Mouse (Mus musculus): ENCODE results near the gene Tmem59l. TPM values are rescaled to one million over a fixed set of nuclear protein-coding genes. Genes with fewer than 3 reads are reported as not detected.

The Tmem59l gene
- polyA plus RNA-seq, 1 experiment from 2014 or later = 20.7 TPM

GRCm38 (mm10) chr8:70527512-70528181 is 40.5 kb upstream of the Tmem59l start, which contains the start of the genes Fkbp8 and Kxd1:
TSS of gene Fkbp8 (plus strand) at chr8:70527724.
TSS of gene Kxd1 (minus strand) at chr8:70527956.
- WGBS = under 1% methylated on average over 37 of the region's 61 CpGs
- DNase-seq (ENCODE audit: low spot score) = peak; percentile 97

GRCm38 (mm10) chr8:70527111-70527511 is 40.0 kb upstream of the Tmem59l start:
- Histone ChIP-seq H3K9me3 (ENCODE audit: control insufficient read depth, low read length) (no peaks in the 10 kb centered on the region), H3K4me3 (ENCODE audit: low read depth, low read length) (peak overlapping the region; percentile 93), H3K4me2 (ENCODE audit: low read depth) (peak overlapping the region; percentile 59), H3K36me3 (ENCODE audit: control insufficient read depth, insufficient read depth, low read length) (peaks cover 4% of the 10 kb centered on the region), H3K9ac (ENCODE audit: low read length) (peak overlapping the region; percentile 95), H3K27ac (ENCODE audit: low read depth, low read length) (peak overlapping the region; percentile 53; the same call in 1 of the 2 replicates), H3K27me3 (ENCODE audit: control insufficient read depth, insufficient read depth, low read length) (no peaks in the 10 kb centered on the region), H3K4me1 (ENCODE audit: control insufficient read depth, insufficient read depth, low read length) (peaks cover 15% of the 10 kb centered on the region)
- 2% methylated on average over 8 of the region's 8 CpGs for WGBS
- no peak for DNase-seq (ENCODE audit: low spot score)
- ATAC-seq (ENCODE audit: insufficient read depth, low FRiP score, low TSS enrichment) = no peak

More at GRCm38 (mm10) chr8:70527512-70528181, 40.5 kb upstream of the Tmem59l start, which contains the start of the genes Fkbp8 and Kxd1:
- peak; percentile 89 for ATAC-seq (ENCODE audit: insufficient read depth, low FRiP score, low TSS enrichment)
- Histone ChIP-seq H3K9ac (ENCODE audit: low read length) (peak within 1 kb of the TSS; percentile 95), H3K36me3 (ENCODE audit: control insufficient read depth, insufficient read depth, low read length) (peaks cover 7% of the 10 kb centered on the region), H3K4me1 (ENCODE audit: control insufficient read depth, insufficient read depth, low read length) (peaks cover 11% of the 10 kb centered on the region; the same call in 1 of the 2 replicates), H3K9me3 (ENCODE audit: control insufficient read depth, low read length) (no peaks in the 10 kb centered on the region), H3K27me3 (ENCODE audit: control insufficient read depth, insufficient read depth, low read length) (no peaks in the 10 kb centered on the region), H3K27ac (ENCODE audit: low read depth, low read length) (peak within 1 kb of the TSS; percentile 82), H3K4me3 (ENCODE audit: low read depth, low read length) (peak within 1 kb of the TSS; percentile 93), H3K4me2 (ENCODE audit: low read depth) (peak within 1 kb of the TSS; percentile 59)

GRCm38 (mm10) chr8:70522592-70523403 is 35.6 kb upstream of the Tmem59l start:
- no peaks in the 10 kb centered on the region for H3K27me3 ChIP-seq (ENCODE audit: control insufficient read depth, insufficient read depth, low read length)
- H3K4me2 ChIP-seq (ENCODE audit: low read depth) = peak overlapping the region; percentile 70
- DNase-seq (ENCODE audit: low spot score) (peak; percentile 96), ATAC-seq (ENCODE audit: insufficient read depth, low FRiP score, low TSS enrichment) (peak; percentile 83)
- H3K9ac ChIP-seq (ENCODE audit: low read length) = peak overlapping the region; percentile 64
- H3K27ac ChIP-seq (ENCODE audit: low read depth, low read length) = peak overlapping the region; percentile 71
- WGBS = under 1% methylated on average over 51 of the region's 51 CpGs
- peak overlapping the region; percentile 70 for H3K4me3 ChIP-seq (ENCODE audit: low read depth, low read length)
- peaks cover 11% of the 10 kb centered on the region for H3K4me1 ChIP-seq (ENCODE audit: control insufficient read depth, insufficient read depth, low read length)
- no peaks in the 10 kb centered on the region for H3K36me3 ChIP-seq (ENCODE audit: control insufficient read depth, insufficient read depth, low read length)
- H3K9me3 ChIP-seq (ENCODE audit: control insufficient read depth, low read length) = no peaks in the 10 kb centered on the region

GRCm38 (mm10) chr8:70519606-70520005 is 32.4 kb upstream of the Tmem59l start:
- Histone ChIP-seq H3K4me2 (ENCODE audit: low read depth) (no peak overlapping the region), H3K9me3 (ENCODE audit: control insufficient read depth, low read length) (no peaks in the 10 kb centered on the region), H3K27ac (ENCODE audit: low read depth, low read length) (no peak overlapping the region), H3K36me3 (ENCODE audit: control insufficient read depth, insufficient read depth, low read length) (no peaks in the 10 kb centered on the region), H3K27me3 (ENCODE audit: control insufficient read depth, insufficient read depth, low read length) (no peaks in the 10 kb centered on the region), H3K4me1 (ENCODE audit: control insufficient read depth, insufficient read depth, low read length) (peaks cover 3% of the 10 kb centered on the region; the same call in 1 of the 2 replicates), H3K9ac (ENCODE audit: low read length) (no peak overlapping the region), H3K4me3 (ENCODE audit: low read depth, low read length) (no peak overlapping the region)
- ATAC-seq (ENCODE audit: insufficient read depth, low FRiP score, low TSS enrichment) (no peak), DNase-seq (ENCODE audit: low spot score) (no peak)
- WGBS = 68% methylated on average over 2 of the region's 2 CpGs

GRCm38 (mm10) chr8:70519043-70519442 is 31.9 kb upstream of the Tmem59l start:
- WGBS = 93% methylated on average over 6 of the region's 6 CpGs
- ATAC-seq (ENCODE audit: insufficient read depth, low FRiP score, low TSS enrichment) = no peak
- Histone ChIP-seq H3K4me3 (ENCODE audit: low read depth, low read length) (no peak overlapping the region), H3K36me3 (ENCODE audit: control insufficient read depth, insufficient read depth, low read length) (no peaks in the 10 kb centered on the region), H3K27ac (ENCODE audit: low read depth, low read length) (no peak overlapping the region), H3K9ac (ENCODE audit: low read length) (no peak overlapping the region), H3K27me3 (ENCODE audit: control insufficient read depth, insufficient read depth, low read length) (no peaks in the 10 kb centered on the region), H3K4me2 (ENCODE audit: low read depth) (no peak overlapping the region), H3K4me1 (ENCODE audit: control insufficient read depth, insufficient read depth, low read length) (peaks cover 3% of the 10 kb centered on the region; the same call in 1 of the 2 replicates), H3K9me3 (ENCODE audit: control insufficient read depth, low read length) (no peaks in the 10 kb centered on the region)
- DNase-seq (ENCODE audit: low spot score) = no peak

- no peaks in the 10 kb centered on the region for H3K27me3 ChIP-seq (ENCODE audit: control insufficient read depth, insufficient read depth, low read length)
- WGBS = 81% methylated on average over 10 of the region's 10 CpGs
- H3K9me3 ChIP-seq (ENCODE audit: control insufficient read depth, low read length) = no peaks in the 10 kb centered on the region
- ATAC-seq (ENCODE audit: insufficient read depth, low FRiP score, low TSS enrichment) = no peak
- H3K27ac ChIP-seq (ENCODE audit: low read depth, low read length) = no peak overlapping the region
- peaks cover 3% of the 10 kb centered on the region; the same call in 1 of the 2 replicates for H3K4me1 ChIP-seq (ENCODE audit: control insufficient read depth, insufficient read depth, low read length)
- H3K4me2 ChIP-seq (ENCODE audit: low read depth) = no peak overlapping the region
- H3K4me3 ChIP-seq (ENCODE audit: low read depth, low read length) = no peak overlapping the region
- DNase-seq (ENCODE audit: low spot score) = no peak
- no peak overlapping the region for H3K9ac ChIP-seq (ENCODE audit: low read length)
- peaks cover 4% of the 10 kb centered on the region; the same call in 1 of the 2 replicates for H3K36me3 ChIP-seq (ENCODE audit: control insufficient read depth, insufficient read depth, low read length)
Measured at GRCm38 (mm10) chr8:70517940-70518643, 30.9 kb upstream of the Tmem59l start.

- Histone ChIP-seq H3K9ac (ENCODE audit: low read length) (no peak overlapping the region), H3K4me1 (ENCODE audit: control insufficient read depth, insufficient read depth, low read length) (peaks cover 14% of the 10 kb centered on the region), H3K4me3 (ENCODE audit: low read depth, low read length) (no peak overlapping the region), H3K27me3 (ENCODE audit: control insufficient read depth, insufficient read depth, low read length) (no peaks in the 10 kb centered on the region), H3K9me3 (ENCODE audit: control insufficient read depth, low read length) (no peaks in the 10 kb centered on the region), H3K27ac (ENCODE audit: low read depth, low read length) (no peak overlapping the region), H3K4me2 (ENCODE audit: low read depth) (no peak overlapping the region), H3K36me3 (ENCODE audit: control insufficient read depth, insufficient read depth, low read length) (peaks cover 4% of the 10 kb centered on the region)
- DNase-seq (ENCODE audit: low spot score) = no peak
- no peak for ATAC-seq (ENCODE audit: insufficient read depth, low FRiP score, low TSS enrichment)
- WGBS = 89% methylated on average over 2 of the region's 2 CpGs
Measured at GRCm38 (mm10) chr8:70513441-70513840, 26.3 kb upstream of the Tmem59l start.

- ATAC-seq (ENCODE audit: insufficient read depth, low FRiP score, low TSS enrichment) (no peak), DNase-seq (ENCODE audit: low spot score) (no peak)
- H3K4me3 ChIP-seq (ENCODE audit: low read depth, low read length) = no peak overlapping the region
- no peaks in the 10 kb centered on the region for H3K9me3 ChIP-seq (ENCODE audit: control insufficient read depth, low read length)
- H3K4me1 ChIP-seq (ENCODE audit: control insufficient read depth, insufficient read depth, low read length) = peaks cover 14% of the 10 kb centered on the region
- no peak overlapping the region for H3K27ac ChIP-seq (ENCODE audit: low read depth, low read length)
- no peak overlapping the region for H3K9ac ChIP-seq (ENCODE audit: low read length)
- 96% methylated on average over 11 of the region's 11 CpGs for WGBS
- no peaks in the 10 kb centered on the region for H3K27me3 ChIP-seq (ENCODE audit: control insufficient read depth, insufficient read depth, low read length)
- no peak overlapping the region for H3K4me2 ChIP-seq (ENCODE audit: low read depth)
- peaks cover 11% of the 10 kb centered on the region for H3K36me3 ChIP-seq (ENCODE audit: control insufficient read depth, insufficient read depth, low read length)
Measured at GRCm38 (mm10) chr8:70512253-70512903, 25.2 kb upstream of the Tmem59l start.

Data from neural tube, embryonic 11.5 days (tissue).